Mouse (Mus musculus) layer of hippocampus, adult 2 months (tissue): ENCODE measurements around the gene Tekt4. TPM values are rescaled to one million over a fixed set of nuclear protein-coding genes. Genes with fewer than 3 reads are reported as not detected.

Experiments used
- DNase-seq, 2 experiments: peaks; one replicate each; pipeline ENCODE4 v3.0.0; 2022; ENCODE audit warnings: low spot score in 2 of 2
- H3K27ac ChIP-seq: fragments of 200-600 bp; 2 replicates; pipeline ENCODE4 v1.8.1; 2022
- H3K4me3 ChIP-seq: fragments of 200-600 bp; 2 replicates; pipeline ENCODE4 v1.8.1; 2022; ENCODE audit warnings: mild to moderate bottlenecking
- CTCF ChIP-seq: fragments of 200-600 bp; conservative IDR thresholded peaks from 2 replicates; pipeline ENCODE4 v1.8.1; 2022; ENCODE audit warnings: antibody characterized with exemption, mild to moderate bottlenecking, moderate library complexity
- total RNA-seq, 2 experiments: library from RNA; stranded (reverse); gene quantifications; 2 replicates each; pipeline ENCODE4 v1.2.3; 2021

Gene Tekt4
- total RNA-seq, 2 experiments from 2014 or later = 1.8 to 2.0 TPM

DNA sequence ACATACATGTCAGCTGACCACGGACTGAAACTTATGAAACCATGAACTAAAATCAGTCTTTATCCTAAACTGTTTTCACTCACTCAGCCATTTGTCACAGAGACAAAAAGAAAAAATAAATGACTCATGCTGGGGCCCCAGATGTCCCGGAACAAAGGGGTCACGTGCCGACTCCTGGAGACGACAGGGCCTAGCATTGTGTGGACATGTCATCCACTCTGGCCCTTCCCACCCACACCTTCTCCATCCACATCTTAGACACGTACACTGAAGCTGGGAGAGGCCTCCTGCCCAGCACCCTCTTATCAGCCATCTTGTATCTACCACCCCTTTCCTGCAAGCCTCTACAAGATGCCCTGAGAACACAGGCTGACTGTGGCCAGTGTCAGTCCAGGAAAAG lies 36.4 kb upstream of the Tekt4 start:
- DNase-seq = no peak
- TF ChIP-seq CTCF = no peak
- Histone ChIP-seq H3K4me3 (no peak overlapping the region), H3K27ac (peak overlapping the region; percentile 80)

DNA sequence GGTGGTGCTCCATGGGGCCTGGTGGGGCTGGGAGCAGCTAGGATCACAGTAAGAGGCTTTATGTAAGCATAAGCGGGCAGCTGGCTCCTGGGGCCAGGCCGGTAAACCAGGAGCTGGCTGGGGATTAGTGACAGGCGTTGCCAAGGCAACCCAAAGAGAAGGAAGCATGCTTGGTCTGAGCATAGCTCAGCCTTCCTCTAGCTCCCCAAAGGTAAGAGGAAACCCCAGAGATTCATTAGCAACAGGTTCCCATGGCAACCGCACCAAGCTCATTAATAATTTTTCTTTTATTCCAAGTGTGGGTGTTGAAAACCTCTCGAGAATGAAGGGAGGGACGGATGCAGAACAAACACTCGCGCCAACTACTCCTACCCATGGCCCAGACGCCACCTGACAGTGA lies 35.5 kb upstream of the Tekt4 start:
- Histone ChIP-seq H3K4me3 (no peak overlapping the region), H3K27ac (peak overlapping the region; percentile 80)
- TF ChIP-seq CTCF = no peak
- peak; percentile 55 to 72 for DNase-seq

DNA sequence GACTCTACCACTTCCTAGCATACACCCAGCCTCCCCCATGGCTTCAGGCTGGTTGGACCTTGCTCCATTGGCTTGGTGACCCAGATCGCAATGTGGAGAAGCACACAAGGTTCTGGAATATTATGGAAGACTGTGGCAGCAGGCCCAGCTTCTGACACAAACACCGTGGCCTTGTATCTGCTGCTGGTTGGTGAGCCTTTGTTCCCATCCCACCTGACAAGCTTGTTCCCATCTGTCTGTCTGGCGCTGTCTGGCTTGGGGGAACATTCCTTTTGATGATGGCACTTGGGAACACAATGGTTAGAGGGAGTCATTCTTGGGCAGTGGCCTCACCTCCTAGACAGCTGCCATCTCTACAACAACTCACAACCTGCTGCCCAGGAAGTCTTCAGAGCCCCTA lies 33.4 kb upstream of the Tekt4 start:
- peak in 1 of 2 experiments; percentile 51 for DNase-seq
- no peak for TF ChIP-seq CTCF
- Histone ChIP-seq H3K4me3 (no peak overlapping the region), H3K27ac (peak overlapping the region; percentile 80)

DNA sequence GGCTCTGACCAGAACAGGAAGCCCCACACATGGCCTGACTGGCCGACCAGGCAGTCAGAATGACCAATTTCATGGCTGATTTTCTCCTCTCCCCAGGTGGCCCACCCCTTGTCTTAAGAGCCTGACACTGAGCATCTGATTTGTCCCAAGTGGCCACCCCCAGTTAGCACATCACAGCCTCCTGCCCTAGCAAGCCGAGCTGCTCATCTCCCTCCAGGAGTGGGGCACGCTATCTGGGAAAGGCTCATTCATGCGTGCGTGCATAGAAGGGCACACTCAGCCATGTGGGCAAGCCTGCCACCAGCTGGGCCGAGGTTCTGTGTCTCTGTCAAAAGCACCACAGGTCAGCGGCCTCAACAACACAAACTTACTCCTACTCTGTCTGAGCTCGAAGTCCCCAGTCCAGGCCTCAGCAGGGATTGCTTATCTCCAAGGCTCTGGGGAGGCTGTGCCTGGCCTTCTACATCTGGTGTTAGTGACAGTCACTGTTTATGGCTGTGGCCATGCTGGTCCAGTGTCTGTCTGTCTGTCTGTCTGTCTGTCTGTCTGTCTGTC lies 29.8 kb upstream of the Tekt4 start:
- 0 out of 2 replicates have a peak overlapping the region, but pooled peaks have one; percentile 32 for H3K27ac ChIP-seq
- no peak overlapping the region for H3K4me3 ChIP-seq
- no peak for TF ChIP-seq CTCF
- no peak for DNase-seq

DNA sequence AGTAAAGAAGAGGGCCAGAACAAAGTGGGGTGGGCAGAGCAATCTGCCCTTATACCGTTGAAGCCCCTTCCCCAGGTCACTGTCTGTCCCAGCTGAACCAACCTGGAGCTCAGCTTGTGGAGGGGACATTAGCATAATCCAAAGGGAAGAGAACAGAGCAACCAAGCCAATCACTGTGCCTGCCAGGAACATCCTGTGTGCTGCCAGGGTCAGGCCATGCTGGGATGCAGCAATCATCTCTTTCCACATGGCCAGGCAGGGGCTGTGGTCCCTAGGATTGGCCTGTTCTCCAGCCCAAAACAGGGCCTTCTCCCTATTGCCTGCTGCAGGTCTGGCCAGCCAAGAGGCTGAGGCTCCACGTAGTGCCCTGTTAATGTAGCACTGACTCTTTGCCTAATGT lies 28.4 kb upstream of the Tekt4 start:
- TF ChIP-seq CTCF = no peak
- H3K27ac ChIP-seq = no peak overlapping the region
- no peak for DNase-seq
- no peak overlapping the region for H3K4me3 ChIP-seq

DNA sequence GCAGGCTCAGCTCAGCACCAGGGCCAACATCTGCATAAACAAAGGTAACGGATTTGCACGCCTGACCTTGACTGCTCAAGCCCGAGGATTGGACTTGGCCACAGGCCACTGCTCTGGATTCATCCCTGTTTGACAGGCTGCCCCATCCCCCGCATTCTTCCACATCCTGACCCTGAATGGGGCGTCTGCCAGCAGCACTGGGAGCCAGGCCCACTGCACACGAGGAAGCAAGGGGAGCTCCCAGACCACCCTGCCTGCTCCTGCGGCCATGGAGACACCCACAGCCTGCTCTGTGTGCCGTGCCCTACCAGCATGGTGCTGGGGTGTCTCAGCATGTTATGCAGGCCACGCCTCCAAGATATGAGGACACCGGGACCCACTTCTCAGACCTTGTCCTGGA lies 27.0 kb upstream of the Tekt4 start:
- Histone ChIP-seq H3K27ac (peak overlapping the region; percentile 43; the same call in 1 of the 2 replicates), H3K4me3 (no peak overlapping the region)
- TF ChIP-seq CTCF = no peak
- DNase-seq = no peak

DNA sequence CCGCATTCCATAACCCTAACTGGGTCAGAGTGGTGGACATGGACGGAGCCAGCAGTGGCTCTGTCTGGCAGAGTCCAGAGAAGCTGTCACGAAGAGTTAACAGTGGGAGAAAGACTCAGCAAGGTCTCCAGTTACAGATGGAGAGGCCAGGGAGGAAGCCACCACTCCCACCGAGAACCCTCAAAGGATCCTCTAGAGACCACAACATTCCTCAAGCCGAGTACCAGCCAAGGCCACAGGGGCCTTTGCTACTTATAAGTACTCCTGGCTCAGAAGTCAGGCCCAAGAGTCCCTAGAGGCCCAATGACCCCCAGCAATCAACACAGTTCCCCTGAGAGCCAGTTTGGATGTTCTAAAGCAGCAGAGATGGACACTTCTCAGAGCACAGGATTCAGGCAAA lies 25.2 kb upstream of the Tekt4 start:
- 0 out of 2 replicates have a peak overlapping the region, but pooled peaks have one; percentile 85 for H3K4me3 ChIP-seq
- DNase-seq = no peak
- TF ChIP-seq CTCF = no peak
- H3K27ac ChIP-seq = peak overlapping the region; percentile 96

DNA sequence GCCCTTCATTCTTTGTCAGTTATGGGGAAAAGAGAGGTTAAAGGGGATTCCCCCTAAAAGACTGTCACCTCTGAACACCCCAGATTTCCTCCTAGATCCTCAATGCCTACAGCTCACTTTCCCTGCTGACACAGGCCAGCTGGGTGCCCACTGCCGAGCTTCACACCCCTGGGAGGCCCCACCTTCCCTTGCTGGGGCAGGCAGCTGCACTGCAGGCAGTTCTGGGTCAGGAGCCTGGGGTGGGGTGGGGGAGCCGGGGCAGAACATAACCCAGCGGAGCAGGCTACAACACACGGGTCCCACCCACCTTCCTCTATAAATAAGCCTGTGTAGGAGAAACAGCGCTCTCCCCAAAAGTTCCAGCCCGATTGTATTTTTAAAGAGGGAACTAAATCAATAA lies 24.5 kb upstream of the Tekt4 start:
- H3K27ac ChIP-seq = peak overlapping the region; percentile 96
- no peak for TF ChIP-seq CTCF
- DNase-seq = no peak
- H3K4me3 ChIP-seq = peak overlapping the region; percentile 85

DNA sequence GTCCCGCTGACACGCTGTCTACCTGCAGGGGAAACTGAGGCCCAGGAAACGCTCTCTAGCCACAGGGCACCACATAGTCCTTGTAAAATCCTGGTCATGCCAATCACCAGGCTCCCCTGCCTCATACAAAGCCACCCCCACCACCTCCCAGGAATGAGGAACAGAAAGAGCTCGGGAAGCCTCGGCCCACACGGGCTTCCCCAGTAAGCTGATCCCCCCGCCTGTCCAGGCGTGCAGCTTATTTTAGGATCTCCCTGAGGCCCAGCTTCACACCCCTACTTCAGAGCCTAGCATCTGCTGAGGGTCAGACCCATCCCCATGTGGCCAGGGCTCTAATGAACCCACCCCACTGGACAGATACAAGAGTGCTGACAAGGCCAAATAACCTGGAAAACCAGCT lies 23.9 kb upstream of the Tekt4 start:
- peak overlapping the region; percentile 85 for H3K4me3 ChIP-seq
- H3K27ac ChIP-seq = peak overlapping the region; percentile 96
- TF ChIP-seq CTCF = no peak
- DNase-seq = peak in 1 of 2 experiments; percentile 32

DNA sequence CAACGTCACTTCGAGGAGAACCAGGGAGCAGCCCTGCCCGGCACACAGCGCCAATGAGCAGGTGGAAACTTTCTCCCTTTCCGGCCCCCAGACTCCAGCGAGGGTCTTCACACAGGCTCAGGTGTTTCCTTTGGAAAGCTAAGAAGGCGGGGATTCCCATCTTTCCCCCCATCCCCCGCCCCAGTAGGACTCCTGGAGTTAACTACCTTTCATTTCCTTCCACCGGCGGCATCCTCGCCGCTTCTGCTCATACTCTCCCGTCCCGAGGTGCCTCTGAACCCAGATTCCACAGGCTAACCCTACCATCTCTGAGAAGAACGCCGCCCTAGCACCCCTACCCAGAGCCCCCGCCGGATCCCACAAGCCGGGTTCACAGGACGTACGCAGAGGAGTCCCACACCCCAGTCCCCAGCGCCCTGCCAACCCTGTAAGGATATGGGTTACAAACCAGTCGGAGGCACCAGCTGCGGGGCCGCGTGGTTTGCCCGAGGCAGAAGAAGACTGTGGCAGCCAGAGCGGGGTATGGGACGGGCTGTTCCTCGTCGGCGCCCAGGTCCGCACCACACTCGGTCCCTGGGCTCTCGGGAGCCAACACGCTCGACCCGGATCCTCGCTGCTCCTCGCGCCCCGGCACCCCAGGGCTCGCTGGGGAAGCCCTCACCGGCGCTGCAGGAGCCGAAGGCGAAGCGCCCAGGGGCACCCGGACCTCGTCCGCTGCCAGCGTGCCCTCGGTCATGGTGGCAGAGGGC lies 21.8 kb upstream of the Tekt4 start:
- no peak for DNase-seq

DNA sequence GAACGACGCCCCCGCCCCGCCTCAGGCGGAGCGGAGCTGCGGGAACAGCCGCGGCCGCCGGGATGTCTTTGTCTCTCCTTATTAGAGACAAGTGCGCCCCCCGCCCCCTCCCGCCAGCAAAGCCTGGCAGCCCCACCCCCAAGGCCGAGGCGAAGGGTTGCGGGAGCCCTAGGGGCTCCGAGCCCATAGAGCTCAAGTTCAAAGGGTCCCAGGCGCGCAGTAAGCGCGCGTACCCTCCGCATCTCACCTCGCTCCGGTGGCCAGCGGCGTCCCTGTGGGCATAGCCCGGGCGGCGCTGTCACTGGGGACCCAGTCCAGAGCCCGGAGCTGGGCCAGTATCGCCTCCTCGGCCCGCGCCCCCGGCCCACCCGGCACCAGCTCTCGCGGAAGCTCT lies 21.2 kb upstream of the Tekt4 start:
- Histone ChIP-seq H3K27ac (peak overlapping the region; percentile 96), H3K4me3 (peak overlapping the region; percentile 85)
- no peak for TF ChIP-seq CTCF
- DNase-seq = no peak

More for the DNA sequence above, 21.8 kb upstream of the Tekt4 start:
- no peak for TF ChIP-seq CTCF
- Histone ChIP-seq H3K27ac (peak overlapping the region; percentile 96), H3K4me3 (peak overlapping the region; percentile 85)

DNA sequence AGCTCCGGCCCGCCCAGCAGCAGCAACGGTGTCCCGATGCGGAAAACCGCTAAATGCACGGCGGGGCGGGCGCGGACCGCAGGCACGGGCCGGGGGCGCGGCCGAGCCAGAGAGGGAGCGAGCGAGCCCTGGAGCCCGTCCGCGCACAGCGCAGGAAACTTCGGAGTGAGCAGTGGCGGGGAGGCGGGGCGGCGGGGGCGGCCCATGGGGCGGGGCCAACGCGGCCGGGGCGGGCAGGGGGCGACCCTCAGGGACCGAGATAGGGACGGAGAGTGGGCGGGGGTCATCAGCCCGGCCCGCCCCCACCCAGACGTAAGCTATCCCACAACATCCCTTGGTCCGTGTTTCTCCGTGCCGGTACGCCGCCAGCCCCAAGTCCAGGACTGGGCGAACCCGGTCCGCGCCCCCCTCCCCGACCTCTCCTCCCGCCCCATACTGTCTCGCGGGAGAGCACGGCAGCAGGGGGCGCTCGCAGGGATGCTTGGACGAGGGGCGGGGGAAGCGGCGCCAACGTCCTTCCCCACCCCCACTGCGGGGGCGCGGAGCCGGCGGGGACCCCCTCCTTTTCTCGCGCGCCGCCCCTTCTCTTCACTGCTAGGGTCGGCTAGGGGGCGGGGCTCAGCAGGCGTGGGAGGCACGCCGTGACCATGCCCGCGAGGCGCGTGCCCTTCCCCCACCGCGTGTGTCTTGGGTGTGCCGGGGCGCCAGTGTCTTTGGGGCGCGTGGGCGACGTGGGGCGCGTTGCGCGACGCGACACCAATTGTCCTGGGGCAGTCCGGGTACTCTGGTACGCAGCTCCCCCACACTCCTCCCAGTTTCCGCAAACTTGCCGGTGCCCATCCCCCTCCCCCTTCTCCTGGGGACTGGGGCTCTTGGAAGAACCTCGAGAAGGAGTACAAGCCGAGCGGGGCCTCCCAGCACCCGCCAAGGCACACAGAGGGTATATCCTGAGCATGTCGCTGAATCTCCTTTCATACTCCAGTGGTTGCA lies 20.5 kb upstream of the Tekt4 start, which contains the start of gene Cacna1h:
Gene Cacna1h (minus strand): TSS at position 167 of the 990 bp plus-strand sequence.
- Histone ChIP-seq H3K27ac (peak within 1 kb of the TSS; percentile 96), H3K4me3 (peak within 1 kb of the TSS; percentile 85)
- peak; percentile 73 to 81 for DNase-seq
- peak; percentile 84 for TF ChIP-seq CTCF

DNA sequence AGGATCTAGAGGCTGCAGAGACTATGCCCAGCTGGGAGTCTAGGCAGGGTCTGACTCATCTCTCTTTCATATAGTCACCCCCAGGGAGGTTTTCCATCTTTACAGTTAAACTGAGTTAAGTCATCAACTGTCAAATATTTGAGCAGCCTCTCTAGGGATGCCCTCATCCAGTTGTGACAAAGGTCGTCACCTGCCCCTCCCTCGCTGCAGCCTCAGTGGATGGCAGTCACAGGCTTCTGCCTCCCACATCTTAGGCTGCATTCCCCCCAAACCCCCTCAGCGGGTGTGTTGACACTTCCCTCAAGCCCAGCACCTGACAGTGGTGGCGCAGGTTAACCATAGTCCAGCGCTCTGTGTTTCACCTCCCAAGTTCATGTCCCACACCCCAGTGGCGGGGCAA lies 13.0 kb upstream of the Tekt4 start:
- DNase-seq = no peak
- no peak for TF ChIP-seq CTCF
- H3K27ac ChIP-seq = no peak overlapping the region
- H3K4me3 ChIP-seq = no peak overlapping the region
